Mouse (Mus musculus) CD4-positive, CD25-positive, alpha-beta regulatory T cell, adult 2 months (primary cell): ENCODE results near the gene Harbi1.

Experiments
- DNase-seq: peaks from one replicate; pipeline ENCODE4 v3.0.0-alpha.2; 2012; ENCODE audit warnings: low read depth, low spot score

Harbi1 gene

GRCm38 (mm10) chr2:91714921-91715320 is 4.3 kb downstream of the Harbi1 start:
- DNase-seq, result no peak

DNA sequence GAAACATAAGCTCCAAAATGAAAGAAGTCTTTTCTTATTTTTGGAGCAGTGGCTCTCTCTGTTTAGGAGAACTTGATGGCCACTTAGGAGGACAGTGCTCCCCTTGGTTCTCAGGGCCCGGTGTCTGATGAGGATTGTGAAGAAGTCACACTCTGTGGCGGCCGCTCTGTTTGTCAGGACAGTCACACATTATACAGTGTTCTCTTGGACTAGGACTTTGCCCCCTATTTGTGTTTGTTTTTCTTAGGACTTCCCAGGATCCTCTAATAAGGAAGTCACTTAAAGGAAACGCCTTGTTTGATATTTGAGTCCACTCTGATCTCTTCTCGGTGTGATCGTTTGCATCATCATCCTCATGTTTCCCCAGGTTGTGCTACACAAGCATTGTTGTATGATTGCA is 7.6 kb downstream of the Harbi1 start:
- no peak for DNase-seq

- DNase-seq, result no peak
These were observed 12.7 kb downstream of the Harbi1 start for GRCm38 (mm10) chr2:91723382-91723781.

GRCm38 (mm10) chr2:91723951-91724350 is 13.3 kb downstream of the Harbi1 start:
- DNase-seq, result no peak

- no peak for DNase-seq
These were observed 14.1 kb downstream of the Harbi1 start for GRCm38 (mm10) chr2:91724716-91725115.

DNA sequence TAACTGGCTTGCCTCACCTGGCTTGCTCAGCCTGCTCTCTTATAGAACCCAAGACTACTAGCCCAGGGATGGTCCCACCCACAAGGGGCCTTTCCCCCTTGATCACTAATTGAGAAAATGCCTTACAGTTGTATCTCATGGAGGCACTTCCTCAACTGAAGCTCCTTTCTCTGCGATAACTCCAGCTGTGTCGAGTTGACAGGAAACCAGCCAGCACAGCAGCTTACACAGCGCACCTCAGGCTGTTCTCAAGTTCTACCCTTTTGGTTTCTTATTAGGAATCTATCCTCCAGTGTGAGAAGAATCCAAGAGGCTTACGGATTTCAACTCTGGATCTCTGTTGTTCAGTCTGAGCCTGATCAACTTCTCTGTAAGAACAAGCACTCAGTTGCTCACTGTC is 14.8 kb downstream of the Harbi1 start:
- DNase-seq, result peak; percentile 28

DNA sequence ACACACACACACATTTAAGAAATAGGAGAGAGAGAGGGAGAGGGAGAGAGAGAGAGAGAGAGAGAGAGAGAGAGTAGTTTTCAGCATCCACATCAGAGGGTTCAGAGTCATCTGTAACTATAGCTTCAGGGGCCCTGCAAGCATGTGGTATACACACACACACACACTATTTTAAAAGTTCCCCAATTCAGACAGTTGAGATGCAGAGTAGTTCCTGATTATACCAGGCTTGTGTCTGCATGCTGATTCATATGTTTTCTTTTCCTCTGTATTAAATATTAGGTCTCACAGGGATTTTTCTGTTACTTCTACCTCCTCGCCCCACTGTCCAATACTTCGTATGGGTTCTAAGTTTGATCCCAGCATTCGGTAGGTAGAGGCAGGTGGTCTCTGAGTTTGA is 16.4 kb downstream of the Harbi1 start:
- DNase-seq, result no peak

DNA sequence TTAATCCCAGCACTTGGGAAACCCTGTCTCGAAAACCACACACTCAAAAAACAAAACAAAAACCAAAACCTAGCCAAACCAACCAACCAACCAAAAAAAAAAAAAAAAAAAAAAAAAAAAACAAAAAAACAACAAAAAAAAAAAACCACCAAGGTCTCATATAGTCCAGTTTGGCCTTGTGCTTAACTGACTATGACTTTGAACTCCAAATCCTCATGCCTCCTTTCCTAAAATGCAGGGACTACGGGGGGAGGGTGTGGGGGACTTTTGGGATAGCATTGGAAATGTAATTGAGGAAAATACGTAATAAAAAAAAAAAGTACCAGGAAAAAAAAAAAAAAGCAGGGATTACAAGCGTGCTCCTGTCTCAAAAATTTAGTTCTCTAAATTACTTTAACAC is 18.9 kb downstream of the Harbi1 start:
- no peak for DNase-seq

DNA sequence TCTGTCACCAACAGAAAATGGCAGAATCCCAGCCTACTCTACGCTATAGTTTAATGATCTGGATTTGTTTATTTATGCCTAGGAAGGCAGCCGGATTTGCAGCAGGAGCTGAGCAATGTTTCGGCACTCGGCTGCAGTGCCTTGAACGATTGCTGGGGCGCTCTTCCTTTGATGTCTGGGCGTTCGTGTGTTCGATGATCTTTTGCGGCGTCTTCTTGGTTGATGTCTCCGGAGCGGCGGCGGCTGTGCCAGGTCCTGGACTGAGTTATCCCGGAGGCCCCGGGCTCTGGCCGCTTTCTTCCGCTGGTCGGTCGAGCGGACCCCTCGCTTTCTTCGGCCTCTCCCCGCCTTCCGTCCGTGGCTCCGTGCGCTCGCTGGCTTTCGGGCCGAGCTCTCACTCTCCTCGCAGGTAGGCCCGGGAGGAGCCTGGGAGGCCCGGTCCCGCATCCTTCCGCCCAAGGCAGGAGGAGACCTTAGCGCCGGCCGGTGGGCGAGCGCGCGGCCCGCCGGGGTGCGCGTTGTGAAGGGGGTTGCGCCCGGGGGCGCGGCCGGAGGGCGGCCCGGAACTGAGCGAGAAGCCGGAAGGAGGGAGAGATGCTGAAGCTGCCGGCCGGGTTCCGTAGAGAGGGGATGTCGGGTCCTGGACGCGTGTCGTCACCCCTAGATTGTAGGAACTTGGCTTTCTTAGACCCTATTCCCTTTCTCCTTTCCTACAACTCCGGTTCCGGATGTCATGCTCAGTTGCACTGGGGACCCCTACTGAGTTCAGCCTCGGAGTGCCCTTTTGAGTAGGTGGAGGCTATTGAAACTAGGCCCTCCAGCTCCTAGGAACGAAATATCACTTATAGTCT is 19.5 kb downstream of the Harbi1 start, which contains the start of gene Ambra1:
Ambra1 (plus strand) TSS at position 164 of the 851 bp plus-strand sequence.
- peak; percentile 94 for DNase-seq

GRCm38 (mm10) chr2:91735221-91735620 is 24.6 kb downstream of the Harbi1 start:
- DNase-seq, result no peak

GRCm38 (mm10) chr2:91739586-91739985 is 28.9 kb downstream of the Harbi1 start:
- no peak for DNase-seq

GRCm38 (mm10) chr2:91744686-91745085 is 34.0 kb downstream of the Harbi1 start:
- no peak for DNase-seq

- no peak for DNase-seq
These were observed 39.2 kb downstream of the Harbi1 start for GRCm38 (mm10) chr2:91749811-91750261.
